Mouse (Mus musculus) heart, postnatal 25 days (tissue): ENCODE results near the gene Chchd10. TPM values are rescaled to one million over a fixed set of nuclear protein-coding genes. Genes with fewer than 3 reads are reported as not detected.

Experiments used
- DNase-seq: peaks from one replicate; pipeline ENCODE4 v3.0.0; 2022; ENCODE audit warnings: low spot score
- intact Hi-C: fragments of 180-260 bp; cut with DNase I; formaldehyde crosslinking; loops from one replicate; pipeline ENCODE4 v1.15.1; 2025
- total RNA-seq, 2 experiments: library from RNA; stranded (reverse); gene quantifications; 2 replicates each; pipeline ENCODE4 v1.2.3; 2021

The Chchd10 gene
- total RNA-seq, 2 experiments from 2014 or later, result 1,761 to 1,834 TPM

DNA sequence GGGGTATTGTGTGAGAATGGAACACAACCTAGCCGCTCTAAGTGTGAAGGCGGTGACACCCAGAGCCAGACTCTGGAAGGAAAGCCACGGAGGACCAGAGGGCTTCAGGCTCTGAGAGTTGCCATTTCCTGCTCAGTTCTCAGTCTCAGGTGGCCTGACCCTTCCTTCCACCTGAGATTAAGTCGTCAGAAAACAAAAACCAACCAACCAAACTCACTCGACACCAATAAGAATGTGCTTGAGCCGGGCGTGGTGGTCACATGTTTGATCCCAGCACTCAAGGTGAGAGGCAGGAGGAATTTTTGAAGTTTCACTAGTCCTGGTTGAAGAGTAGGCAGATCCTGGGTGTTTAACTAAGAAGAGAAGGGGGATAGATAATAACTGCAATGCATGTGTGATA, 13.0 kb downstream of the Chchd10 start:
- no peak for DNase-seq
- intact Hi-C loops, result loop anchor here (5.0 kb wide), 1 partner anchor 184 kb away; the partner anchor contains the start of gene Cabin1

DNA sequence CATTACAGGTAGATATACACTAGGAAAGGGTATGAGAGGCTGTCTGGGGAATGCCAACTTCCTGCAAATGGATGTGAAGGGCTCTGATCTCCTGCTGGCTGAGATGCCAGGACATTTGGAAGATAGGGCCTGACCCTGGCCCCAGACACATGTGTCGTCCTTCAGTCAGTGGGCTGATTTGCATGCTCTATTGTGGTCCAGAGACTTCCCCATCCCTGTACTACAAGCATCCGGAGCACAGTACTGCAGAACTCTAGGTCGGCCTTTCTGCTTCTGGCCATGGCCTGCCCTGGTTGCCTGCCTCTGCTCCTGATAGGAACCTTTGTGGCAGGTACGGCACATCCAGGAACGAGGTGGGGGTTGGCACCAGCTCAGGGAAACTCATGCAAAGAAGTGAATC, 15.1 kb downstream of the Chchd10 start:
- intact Hi-C loops, result loop anchor here (5.0 kb wide), 1 partner anchor 186 kb away; the partner anchor contains the start of gene Cabin1
- DNase-seq, result no peak

DNA sequence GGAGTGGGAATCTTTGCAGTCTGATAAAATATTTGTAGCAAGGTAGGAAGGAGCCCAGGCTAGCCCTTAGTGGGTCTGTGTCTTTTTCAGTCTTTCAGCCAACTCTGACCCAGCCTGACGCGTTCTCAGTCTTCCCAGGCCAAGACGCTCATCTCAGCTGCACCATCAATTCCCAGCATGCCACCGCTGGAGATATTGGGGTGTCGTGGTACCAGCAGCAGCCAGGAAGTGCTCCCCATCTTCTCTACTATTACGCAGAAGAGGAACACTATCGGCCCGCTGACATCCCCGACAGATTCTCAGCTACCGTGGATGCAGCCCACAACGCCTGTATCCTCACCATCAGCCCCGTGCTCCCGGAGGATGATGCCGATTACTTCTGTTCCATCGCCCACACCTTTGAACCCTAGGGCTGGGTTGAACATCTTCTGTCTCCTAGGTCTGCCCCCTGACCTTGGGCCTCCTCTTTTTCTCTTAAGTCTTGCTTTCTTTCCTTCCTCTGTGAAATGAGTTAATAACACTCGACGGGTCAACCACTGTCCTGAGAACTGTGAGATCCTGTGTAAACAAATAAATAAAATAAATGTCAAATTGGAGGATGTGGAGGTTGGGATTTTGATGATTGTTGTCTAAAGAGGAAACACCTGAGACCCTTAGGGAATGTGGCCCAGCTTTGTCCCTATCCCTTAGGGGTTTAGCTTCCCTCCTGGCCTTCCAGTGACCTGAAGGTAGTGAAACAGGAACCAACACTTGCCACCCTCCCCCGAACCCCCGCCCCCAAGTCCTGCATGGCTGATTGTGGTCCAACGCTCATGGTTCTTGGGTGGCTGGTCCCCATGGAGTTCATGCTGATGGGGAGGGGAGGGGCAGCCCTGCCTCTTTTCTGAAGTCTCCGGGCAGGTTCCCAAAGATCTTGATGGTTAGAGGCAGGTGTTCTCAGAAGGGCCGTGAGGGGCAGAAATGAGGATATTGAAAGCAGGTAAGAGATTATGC, 16.4 kb downstream of the Chchd10 start:
- intact Hi-C loops, result loop anchor here (2.0 to 5.0 kb wide), 3 partner anchors 29 to 205 kb away; partner anchors contain the start of genes Cabin1 and Smarcb1
- DNase-seq, result no peak

DNA sequence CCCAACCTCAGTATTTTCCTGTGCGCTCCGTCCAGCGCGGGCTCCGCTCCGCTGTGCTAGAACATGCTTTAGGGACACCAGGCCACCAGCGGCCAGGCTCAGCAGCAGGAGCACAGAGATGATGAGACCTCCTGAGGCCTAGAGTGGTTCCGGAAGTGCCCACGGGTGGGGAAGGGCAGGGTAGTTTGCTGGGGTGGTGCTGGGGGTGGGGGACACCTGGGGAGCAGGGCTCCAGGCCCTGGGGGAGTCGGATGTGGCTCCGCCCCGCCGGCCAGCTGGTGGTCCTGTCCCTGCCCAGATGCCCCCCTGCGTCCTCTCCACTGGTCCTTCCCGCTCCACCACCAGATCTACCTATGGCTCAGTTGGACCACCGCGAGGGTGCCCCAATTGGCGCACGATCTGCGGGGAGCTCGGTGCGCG, 17.9 kb downstream of the Chchd10 start:
- intact Hi-C loops, result loop anchor here (1.0 to 2.0 kb wide), 4 partner anchors 30 to 206 kb away; partner anchors contain the start of gene Smarcb1
- no peak for DNase-seq

DNA sequence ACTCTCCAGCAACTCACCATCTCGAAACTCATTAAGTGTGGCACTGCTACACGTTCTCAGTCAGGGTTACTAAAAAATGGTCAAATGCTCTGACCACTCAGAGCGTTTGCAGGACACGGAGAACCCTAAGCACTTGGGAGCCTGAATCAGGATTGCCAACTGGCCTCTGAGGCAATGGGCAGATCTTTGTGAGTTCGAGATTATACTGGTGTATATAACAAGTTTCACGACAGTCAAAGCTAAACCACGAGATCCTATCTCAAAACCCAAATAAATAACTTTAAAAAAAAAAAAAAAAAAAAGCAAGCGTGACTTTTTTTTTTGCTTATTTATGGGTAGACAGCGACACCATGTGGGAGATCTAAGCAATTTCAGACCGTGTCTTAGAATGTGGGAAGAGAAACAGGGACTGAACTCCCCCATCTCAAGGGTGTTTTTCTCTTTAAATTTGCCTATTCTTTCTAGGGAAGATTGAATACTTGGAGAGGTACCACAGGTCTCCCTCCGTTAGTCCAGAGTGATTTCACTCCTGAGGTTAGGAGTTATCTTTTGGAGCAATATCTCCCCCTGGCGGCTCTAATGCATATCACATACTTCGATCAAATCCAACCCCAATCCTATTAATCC, 18.6 kb downstream of the Chchd10 start:
- DNase-seq, result no peak
- intact Hi-C loops, result loop anchor here (1.0 to 2.0 kb wide), 4 partner anchors 31 to 207 kb away; partner anchors contain the start of gene Smarcb1

DNA sequence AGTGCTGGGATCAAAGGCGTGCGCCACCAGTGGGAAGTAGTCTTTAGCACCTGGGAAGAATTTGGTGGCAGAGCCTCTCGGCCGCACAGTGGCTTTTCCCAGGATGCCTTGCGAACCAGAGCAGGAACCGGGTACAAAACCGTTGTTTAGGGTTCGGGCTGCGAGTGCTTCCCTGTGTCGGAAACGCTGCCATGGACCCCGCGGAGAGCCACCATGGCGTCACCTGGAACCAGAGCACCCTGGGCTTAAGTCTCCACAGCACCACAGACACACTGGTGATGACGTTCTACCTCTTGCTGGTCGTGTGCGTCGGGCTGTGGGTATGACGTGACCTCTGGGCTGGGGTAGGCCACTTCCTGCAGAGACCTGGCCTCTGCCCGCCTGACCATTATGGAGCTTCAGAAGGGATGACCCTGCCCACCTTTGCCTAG, 21.5 kb downstream of the Chchd10 start, which contains the start of gene Gm5134:
Gm5134 (plus strand) TSS at position 134 of the 431 bp plus-strand sequence.
- DNase-seq, result no peak
- intact Hi-C loops, result no loop called here

DNA sequence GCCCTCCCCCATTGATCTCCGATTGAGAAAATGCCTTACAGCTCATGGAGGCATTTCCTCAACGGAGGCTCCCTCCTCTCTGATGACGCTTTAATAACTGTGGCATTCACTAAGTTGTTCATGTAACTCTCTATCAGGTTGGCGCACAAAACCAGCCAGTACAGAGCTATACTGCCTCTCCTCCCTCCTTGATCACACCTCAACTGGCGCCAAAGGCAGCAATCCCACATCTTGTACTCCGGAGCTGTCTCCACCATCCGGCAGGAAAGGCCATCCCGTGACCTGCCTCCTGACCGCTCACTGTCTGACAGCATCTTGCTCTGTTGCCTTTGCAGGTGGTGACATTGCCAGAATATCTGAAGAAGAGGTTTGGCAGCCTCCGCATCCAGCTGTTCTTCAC, 40.9 kb downstream of the Chchd10 start:
- intact Hi-C loops, result no loop called here
- no peak for DNase-seq

DNA sequence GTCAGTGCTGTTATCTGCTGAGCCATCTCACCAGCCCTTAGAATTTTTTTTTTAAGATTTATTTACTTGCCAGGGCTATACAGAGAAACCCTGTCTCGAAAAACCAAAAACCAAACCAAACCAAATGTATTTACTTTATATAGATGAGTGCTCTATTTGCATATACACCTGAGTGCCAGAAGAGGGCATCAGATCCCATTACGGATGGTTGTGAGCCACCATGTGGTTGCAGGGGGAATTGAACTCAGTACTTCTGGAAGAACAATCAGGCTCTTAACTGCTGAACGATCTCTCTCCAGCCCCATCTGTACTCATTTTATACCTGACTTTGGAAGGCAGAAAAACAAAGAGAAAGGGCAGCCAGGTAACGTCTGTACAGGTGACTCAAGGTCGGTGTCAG, 42.3 kb downstream of the Chchd10 start:
- DNase-seq, result no peak
- intact Hi-C loops, result no loop called here

DNA sequence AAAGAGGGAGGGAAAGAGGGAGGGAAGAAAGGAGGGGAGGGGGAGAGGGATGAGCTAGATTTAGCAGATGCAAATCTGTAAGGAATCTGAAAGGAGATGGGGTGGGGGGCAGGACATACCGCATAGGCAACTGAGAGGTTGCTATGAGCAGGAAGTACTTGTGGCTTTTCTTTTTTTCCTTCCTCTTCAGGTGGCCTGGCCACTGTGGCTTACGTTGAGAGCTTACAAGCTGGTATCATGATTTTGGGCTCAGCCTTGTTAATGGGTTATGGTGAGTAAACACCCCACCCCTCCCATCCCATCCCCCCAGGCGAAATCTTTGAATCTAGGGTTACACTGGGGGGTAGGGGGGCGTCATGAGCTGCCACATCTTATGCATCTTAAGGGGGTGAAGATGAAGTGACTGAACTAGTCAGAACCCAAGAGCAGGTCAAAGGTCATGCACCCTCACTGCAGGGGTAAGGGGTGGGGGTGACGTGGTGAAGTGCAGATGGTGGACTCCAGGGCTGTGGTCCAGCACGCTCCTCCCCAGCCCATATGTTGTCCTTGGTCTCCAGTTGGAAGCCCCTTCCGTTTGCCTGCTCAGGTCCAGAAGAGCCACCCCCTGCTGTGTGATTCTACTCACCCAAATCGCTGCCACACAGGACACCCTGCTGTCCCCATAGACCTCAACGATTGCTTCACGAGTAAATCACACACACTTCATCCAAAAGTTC, 45.3 kb downstream of the Chchd10 start:
- intact Hi-C loops, result no loop called here
- no peak for DNase-seq

DNA sequence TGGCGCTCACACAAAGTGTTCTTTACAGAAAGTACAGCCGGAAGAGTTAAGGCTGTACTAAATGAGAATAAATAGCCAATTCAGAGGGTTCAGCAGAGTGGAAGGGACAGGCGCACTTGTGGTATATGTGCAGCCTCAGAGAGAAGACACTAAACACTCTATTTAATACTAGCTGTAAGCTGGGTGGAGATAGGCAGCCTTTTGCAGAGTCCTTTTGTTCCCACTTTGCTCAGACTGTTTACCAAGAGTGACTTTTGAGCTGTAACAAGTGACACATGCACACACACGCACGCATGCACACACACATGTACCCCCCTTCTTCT, 45.9 kb downstream of the Chchd10 start:
- intact Hi-C loops, result no loop called here
- DNase-seq, result no peak

DNA sequence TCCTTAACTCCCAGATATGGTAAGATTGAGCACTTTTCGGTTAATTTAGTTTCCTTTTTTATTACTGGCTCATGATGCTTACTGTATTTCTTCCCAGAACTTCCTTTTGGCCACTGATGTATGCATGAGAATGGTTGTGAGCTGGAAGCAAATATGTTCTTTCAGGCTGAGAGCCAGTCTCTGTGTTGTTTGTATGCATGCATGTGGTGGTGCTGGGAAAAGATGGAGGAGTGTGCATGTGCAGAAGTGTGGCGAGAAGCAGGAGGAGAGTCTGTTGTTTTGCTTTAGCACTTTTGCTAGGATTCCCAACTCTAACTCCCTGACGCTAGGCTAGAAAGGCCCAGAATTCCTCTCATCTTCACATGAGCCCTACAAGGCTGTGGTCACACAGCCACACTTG, 46.5 kb downstream of the Chchd10 start:
- no peak for DNase-seq
- intact Hi-C loops, result no loop called here

Other genes with a start within 250 kb of the Chchd10 start
- gene Cabin1, start 168.8 kb upstream of the Chchd10 start, total RNA-seq, result 10 to 100 TPM; 19.6 to 22.6 TPM
- gene Ddt, start 159.7 kb upstream of the Chchd10 start, total RNA-seq, result 100 to 1,000 TPM in 1 of 2 experiments, 10 to 100 TPM in 1; 93.7 to 102 TPM
- under 1 TPM in 1 of 2 experiments, not detected in 1; 0.44 TPM for gene Gm20441, start 152.2 kb upstream of the Chchd10 start, total RNA-seq
- 1 to 10 TPM; 3.1 to 3.3 TPM for gene Gstt3, start 151.7 kb upstream of the Chchd10 start, total RNA-seq
- gene Gstt1, start 134.5 kb upstream of the Chchd10 start, total RNA-seq, result 10 to 100 TPM; 12.2 to 13.4 TPM
- gene Gstt4, start 110.6 kb upstream of the Chchd10 start, total RNA-seq, result not detected
- gene Gstt2, start 95.7 kb upstream of the Chchd10 start, total RNA-seq, result 10 to 100 TPM in 1 of 2 experiments, 1 to 10 TPM in 1; 9.3 to 10.9 TPM
- 100 to 1,000 TPM; 202 to 203 TPM for gene Mif, start 72.9 kb upstream of the Chchd10 start, total RNA-seq
- gene Derl3, start 39.7 kb upstream of the Chchd10 start, total RNA-seq, result under 1 TPM; 0.26 to 0.78 TPM
- 10 to 100 TPM; 22.8 to 22.9 TPM for gene Smarcb1, start 11.5 kb upstream of the Chchd10 start, total RNA-seq
- gene Mmp11, start 3.4 kb downstream of the Chchd10 start, total RNA-seq, result 1 to 10 TPM; 5.0 to 8.1 TPM
- gene Gm867, start 7.5 kb downstream of the Chchd10 start, total RNA-seq, result not detected
- not detected for gene Vpreb3, start 9.9 kb downstream of the Chchd10 start, total RNA-seq
- gene Gm5134, start 21.4 kb downstream of the Chchd10 start, total RNA-seq, result not detected
- gene Zfp280b, start 99.5 kb downstream of the Chchd10 start, total RNA-seq, result 1 to 10 TPM; 7.7 to 8.1 TPM
- not detected for gene Slc5a4b, start 177.8 kb downstream of the Chchd10 start, total RNA-seq
- not detected for gene Slc5a4a, start 214.3 kb downstream of the Chchd10 start, total RNA-seq